Comparison of ENCODE assay signal across 8 mouse cellular contexts in genomic region chr6:147263178-147263577, GRCm38 (mm10). TPM values are rescaled to one million over a fixed set of nuclear protein-coding genes. Genes with fewer than 3 reads are reported as not detected.
A peak's percentile ranks its signal among the peaks of the same experiment; 100 is the strongest.
DNase-seq lines count a peak whose midpoint lies in the region; ATAC-seq lines count a peak whose summit lies in the region.

No protein-coding gene starts in this region.

- H3K9ac ChIP-seq in liver, embryonic 16.5 days (ENCODE audit: low read depth, low read length) = no peak overlapping the region

- peaks cover 21% of the 10 kb centered on the region for H3K4me1 ChIP-seq in heart, embryonic 10.5 days
- H3K4me1 ChIP-seq in brown adipose tissue, adult 24 weeks (ENCODE audit: control insufficient read depth, insufficient read depth, insufficient read length, low read length) = no peaks in the 10 kb centered on the region
- no peaks in the 10 kb centered on the region for H3K4me1 ChIP-seq in liver, embryonic 16.5 days (ENCODE audit: control insufficient read depth, low read depth, low read length)

- peaks cover 78% of the 10 kb centered on the region for H3K27me3 ChIP-seq in heart, embryonic 10.5 days (ENCODE audit: insufficient read depth, poor library complexity, severe bottlenecking)
- peaks cover 29% of the 10 kb centered on the region for H3K27me3 ChIP-seq in liver, embryonic 16.5 days (ENCODE audit: control insufficient read depth, insufficient read depth, low read depth, low read length)

- ATAC-seq in liver, embryonic 16.5 days (ENCODE audit: low read depth) = no peak
- no peak for ATAC-seq in erythroblast, adult 5-6 weeks (replicated peaks; ENCODE audit: low FRiP score, poor library complexity, severe bottlenecking)

- H3K27ac ChIP-seq in heart, embryonic 10.5 days = no peak overlapping the region
- H3K27ac ChIP-seq in brown adipose tissue, adult 24 weeks (replicated peaks; ENCODE audit: low read depth, low read length) = no peak overlapping the region
- no peak overlapping the region for H3K27ac ChIP-seq in liver, embryonic 16.5 days (ENCODE audit: low read length)

- DNase-seq in heart, embryonic 10.5 days (ENCODE audit: low spot score) = no peak
- no peak for DNase-seq in heart, postnatal 25 days (ENCODE audit: low spot score)
- DNase-seq in 3134 (ENCODE audit: extremely low read depth, insufficient read length, low spot score) = peak; percentile 63
- DNase-seq in heart, postnatal 36 days = peak; percentile 1 to 12
- DNase-seq in testis, postnatal 10 days (ENCODE audit: low spot score) = peak; percentile 47

- WGBS in heart, embryonic 10.5 days = under 1% methylated on average over 21 of the region's 21 CpGs
- WGBS in liver, embryonic 16.5 days (ENCODE audit: insufficient replicate concordance) = 2% methylated on average over 21 of the region's 21 CpGs

- H3K9me3 ChIP-seq in heart, embryonic 10.5 days = no peaks in the 10 kb centered on the region
- no peaks in the 10 kb centered on the region for H3K9me3 ChIP-seq in liver, embryonic 16.5 days (replicated peaks; ENCODE audit: control insufficient read depth, low read length)

- peak overlapping the region; percentile 57 for H3K4me2 ChIP-seq in liver, embryonic 16.5 days (ENCODE audit: low read depth, low read length)

- intact Hi-C loops in heart, postnatal 25 days (cut with DNase I) = loop anchor here (5.0 to 10.0 kb wide), 3 partner anchors 392 to 689 kb away; no protein-coding TSS in a partner anchor
- intact Hi-C loops in heart, postnatal 36 days (cut with DNase I) = loop anchor here (5.0 to 10.0 kb wide), 2 partner anchors 552 to 689 kb away; no protein-coding TSS in a partner anchor

- H3K4me3 ChIP-seq in heart, embryonic 10.5 days = peak overlapping the region; percentile 69
- peak overlapping the region; percentile 55 for H3K4me3 ChIP-seq in brown adipose tissue, adult 24 weeks (ENCODE audit: insufficient read depth, low read depth, low read length)
- peak overlapping the region; percentile 38 for H3K4me3 ChIP-seq in liver, embryonic 16.5 days (ENCODE audit: low read depth, low read length)

- H3K36me3 ChIP-seq in heart, embryonic 10.5 days = no peaks in the 10 kb centered on the region
- no peaks in the 10 kb centered on the region for H3K36me3 ChIP-seq in liver, embryonic 16.5 days (ENCODE audit: control insufficient read depth, insufficient read depth)

RNA-seq across cellular contexts. Expression of gene Pthlh, which starts 0.8 kb away (rescaled TPM):
- polyA plus RNA-seq in heart, embryonic 10.5 days (2016; fragmentation: Nextera tagmentation; extraction: Ambion mirVana) = 0.73 and 1.2 TPM in 2 replicates
- total RNA-seq in heart, postnatal 25 days (2021) = 1 to 10 TPM; 1.2 to 1.4 TPM
- polyA plus RNA-seq in brown adipose tissue, adult 24 weeks (2012; ENCODE audit: insufficient read depth, insufficient read length, missing spikeins) = 1.7 TPM in 1 of 2 replicates, not detected in the other
- total RNA-seq in heart, postnatal 36 days (2021) = 1 to 10 TPM; 1.2 to 1.7 TPM
- polyA plus RNA-seq in liver, embryonic 16.5 days (2015; fragmentation: Nextera tagmentation; extraction: Ambion mirVana) = not detected in 2 replicates
- total RNA-seq in erythroblast, adult 5-6 weeks (2015; ENCODE audit: low replicate concordance) = not detected in 2 replicates
- not detected in 2 replicates for total RNA-seq in erythroblast, adult 5-6 weeks (2017; ENCODE audit: low replicate concordance)

Comparison
In these comparisons a context has a peak if more than half of its experiments do, and no peak if none do; other contexts are left out.
1. DNase-seq: peak in 3134 (single experiment), heart, postnatal 36 days (2 of 2) and testis, postnatal 10 days (single experiment); none in heart, embryonic 10.5 days (single experiment) and heart, postnatal 25 days (single experiment).
2. Peak in every context shown above with its lines, with median percentiles within 50 percentile points of each other: H3K4me3 ChIP-seq.